ENCODE assay signal across 17 mouse cellular contexts in genomic region chr7:65663225-65663790, GRCm38 (mm10).
"Had no signal": no experiment of that assay in that cellular context is flagged by ENCODE, and none has a peak within 500 bp of the region (broad histone marks: within the 10 kb centered on the region; RNA-seq: fewer than 3 reads in every experiment).

No protein-coding gene starts in this region.

- DNase-seq: forebrain, postnatal 0 days; gastrocnemius, postnatal 14 days; gastrocnemius, postnatal 36 days; heart, adult 18-20 months; layer of hippocampus, postnatal 36 days; left cerebral cortex, postnatal 4 days; lung, adult 18-20 months had no signal

- ATAC-seq: forebrain, postnatal 0 days; hindbrain, postnatal 0 days; intestine, embryonic 16.5 days had no signal

- H3K4me1 ChIP-seq: heart, embryonic 12.5 days; hindbrain, embryonic 13.5 days; hindbrain, embryonic 15.5 days; limb, embryonic 13.5 days; limb, embryonic 15.5 days had no signal

- H3K9ac ChIP-seq: forebrain, postnatal 0 days; heart, embryonic 12.5 days; hindbrain, embryonic 13.5 days; hindbrain, embryonic 15.5 days; limb, embryonic 13.5 days; limb, embryonic 15.5 days; liver, embryonic 14.5 days had no signal

- H3K27me3 ChIP-seq: heart, embryonic 12.5 days; hindbrain, embryonic 13.5 days; hindbrain, embryonic 15.5 days; limb, embryonic 13.5 days; limb, embryonic 15.5 days had no signal

- H3K9me3 ChIP-seq: heart, embryonic 10.5 days; heart, embryonic 12.5 days; hindbrain, embryonic 13.5 days; hindbrain, embryonic 15.5 days; limb, embryonic 13.5 days; limb, embryonic 15.5 days had no signal

- H3K27ac ChIP-seq: heart, embryonic 10.5 days; hindbrain, embryonic 13.5 days; hindbrain, embryonic 15.5 days; hindbrain, postnatal 0 days; limb, embryonic 13.5 days; limb, embryonic 15.5 days; liver, embryonic 14.5 days had no signal

- H3K4me3 ChIP-seq: heart, embryonic 10.5 days; heart, embryonic 12.5 days; hindbrain, embryonic 13.5 days; hindbrain, embryonic 15.5 days; limb, embryonic 13.5 days; limb, embryonic 15.5 days had no signal

- H3K4me2 ChIP-seq: heart, embryonic 12.5 days; hindbrain, embryonic 13.5 days; hindbrain, embryonic 15.5 days; limb, embryonic 13.5 days; limb, embryonic 15.5 days; liver, embryonic 11.5 days had no signal
